Mouse (Mus musculus) kidney, adult 2 months (tissue): Measurements from ENCODE around the gene Gbgt1. TPM values are rescaled to one million over a fixed set of nuclear protein-coding genes. Genes with fewer than 3 reads are reported as not detected.
A peak's percentile ranks its signal among the peaks of the same experiment; 100 is the strongest.
"Not testable (repeated sequence)": the region's sequence is repeated elsewhere in the genome, so short reads cannot be mapped to it uniquely, and the experiment has no call there.

Source experiments
- DNase-seq: peaks from one replicate; pipeline ENCODE4 v3.0.0; 2021
- H3K27ac ChIP-seq: fragments of 200-500 bp; 2 replicates; pipeline ENCODE4 v1.5.1; 2012; ENCODE audit warnings: low read depth, low read length, control low read depth, inconsistent platforms; ENCODE audit not compliant: insufficient read depth
- H3K27me3 ChIP-seq: fragments of 200-500 bp; replicated peaks from 2 replicates; pipeline ENCODE4 v1.6.1; 2012; ENCODE audit warnings: mild to moderate bottlenecking, moderate library complexity, low read length, inconsistent platforms; ENCODE audit not compliant: control insufficient read depth, insufficient read depth
- H3K36me3 ChIP-seq: fragments of 200-500 bp; 2 replicates; pipeline ENCODE4 v1.6.1; 2012; ENCODE audit warnings: mild to moderate bottlenecking, moderate library complexity, low read length, inconsistent platforms; ENCODE audit not compliant: control insufficient read depth, insufficient read depth
- H3K4me1 ChIP-seq: fragments of 200-500 bp; 2 replicates; pipeline ENCODE4 v1.6.1; 2011; ENCODE audit warnings: low read length; ENCODE audit not compliant: control insufficient read depth, insufficient read depth
- H3K4me3 ChIP-seq: fragments of 200-500 bp; 2 replicates; pipeline ENCODE4 v1.5.1; 2011; ENCODE audit warnings: mild to moderate bottlenecking, low read depth, low read length, control low read depth; ENCODE audit not compliant: insufficient read depth
- CTCF ChIP-seq: fragments of 200-500 bp; conservative IDR thresholded peaks from 2 replicates; pipeline ENCODE4 v1.5.1; 2011; ENCODE audit warnings: low read depth, mild to moderate bottlenecking, control low read depth, low read length, moderate library complexity, mixed read lengths; ENCODE audit not compliant: insufficient read depth, insufficient read length
- POLR2A ChIP-seq: fragments of 200-500 bp; IDR thresholded peaks from one replicate; pipeline ENCODE4 v1.6.1; 2011; ENCODE audit warnings: low read depth, low read length, control low read depth
- WGBS: fragments of 180-500 bp; shearing (Covaris S2); methylation state at CpG from one replicate; pipeline ENCODE4 v1.1.7; 2018; 5-methylcytosine and 5-hydroxymethylcytosine counted together
- polyA plus RNA-seq: library from polyadenylated mRNA; depleted of rRNA; stranded (reverse); fragments of >200 nt; gene quantifications from 2 replicates; pipeline ENCODE4 v1.2.3, GENCODE M21; 2012

Gbgt1 gene
- polyA plus RNA-seq, 1 experiment = 1.2 TPM

DNA sequence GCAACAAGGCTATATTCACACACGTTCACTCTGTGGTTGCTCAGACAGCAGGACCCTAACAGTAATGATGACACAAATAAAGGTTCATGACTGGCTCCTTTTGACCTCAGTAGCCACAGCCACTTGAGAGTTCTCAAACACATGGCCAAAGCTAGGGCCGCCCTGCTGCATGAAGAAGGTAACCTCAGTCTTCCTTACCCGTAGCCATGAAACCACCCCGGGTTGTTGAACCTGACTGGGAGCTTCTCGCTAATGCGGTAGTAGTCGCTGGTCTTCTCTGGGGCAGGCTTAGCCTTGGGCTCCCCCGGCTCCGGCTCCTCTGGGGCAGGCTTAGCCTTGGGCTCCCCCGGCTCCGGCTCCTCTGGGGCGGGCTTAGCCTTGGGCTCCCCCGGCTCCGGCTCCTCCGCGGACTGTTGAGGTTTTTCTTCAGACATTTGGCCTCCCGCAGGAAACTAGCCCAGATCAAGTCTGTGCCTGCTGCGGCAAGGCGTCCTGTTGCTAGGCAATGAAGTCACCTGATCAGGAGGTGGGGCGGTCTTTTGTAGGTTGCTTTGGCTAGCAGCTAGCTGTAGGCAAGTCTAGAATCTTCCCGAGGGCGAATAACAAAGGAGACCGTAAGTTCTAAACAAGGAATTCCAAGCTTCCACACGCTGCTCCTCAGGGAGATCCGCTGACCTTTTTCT is 30.7 kb upstream of the Gbgt1 start, which contains the start of gene 1700007K13Rik:
Gene 1700007K13Rik (minus strand): TSS at position 497 of the 683 bp plus-strand sequence.
- Histone ChIP-seq H3K27ac (no peak within 1 kb of the TSS), H3K36me3 (peaks cover 2% of the 10 kb centered on the region; the same call in 1 of the 2 replicates), H3K4me3 (no peak within 1 kb of the TSS), H3K27me3 (no peaks in the 10 kb centered on the region), H3K4me1 (peaks cover 4% of the 10 kb centered on the region; the same call in 1 of the 2 replicates)
- TF ChIP-seq CTCF = no peak
- TF ChIP-seq POLR2A = no peak
- DNase-seq = peak; percentile 90
- 5% methylated on average over 25 of the region's 25 CpGs for whole genome bisulfite sequencing

DNA sequence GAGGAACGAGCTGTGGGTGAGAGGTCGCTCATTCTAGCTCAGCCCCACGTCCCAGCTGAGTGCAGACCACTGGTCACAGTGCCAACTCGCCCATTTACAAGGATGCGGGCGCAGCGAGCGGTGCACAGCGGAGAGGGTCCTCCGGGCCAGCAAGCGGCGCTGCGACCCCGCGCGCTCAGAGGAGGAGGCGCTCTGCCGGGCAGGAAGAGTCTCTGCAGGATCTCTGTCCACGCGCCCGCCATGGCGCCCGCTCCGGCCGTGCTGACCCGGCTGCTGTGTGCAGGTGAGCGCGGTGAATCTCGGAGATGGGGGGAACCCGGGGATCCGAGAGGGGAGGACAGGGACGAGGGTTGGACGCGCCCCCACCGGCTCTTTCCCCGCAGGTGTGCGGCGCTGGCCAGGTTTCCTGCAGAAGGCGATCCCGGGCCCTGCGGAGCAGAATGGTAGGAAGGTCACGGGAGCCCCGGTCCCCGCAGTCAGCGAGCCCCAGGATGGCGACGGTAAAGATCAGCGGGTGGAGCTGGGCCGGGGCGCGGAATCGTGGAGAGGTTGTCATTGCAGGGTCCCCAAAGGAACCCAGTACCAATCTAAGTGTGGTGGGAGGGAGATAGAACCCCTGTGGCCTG is 28.7 kb upstream of the Gbgt1 start, which contains the start of gene Mrps2:
Gene Mrps2 (plus strand): TSS at position 207 of the 626 bp plus-strand sequence.
- Histone ChIP-seq H3K27ac (no peak within 1 kb of the TSS), H3K36me3 (peaks cover 2% of the 10 kb centered on the region; the same call in 1 of the 2 replicates), H3K4me3 (peak within 1 kb of the TSS; percentile 78), H3K4me1 (peaks cover 4% of the 10 kb centered on the region; the same call in 1 of the 2 replicates), H3K27me3 (no peaks in the 10 kb centered on the region)
- DNase-seq = peak; percentile 87
- under 1% methylated on average over 52 of the region's 52 CpGs for WGBS
- TF ChIP-seq CTCF (peak; percentile 80), POLR2A (peak; percentile 31)

DNA sequence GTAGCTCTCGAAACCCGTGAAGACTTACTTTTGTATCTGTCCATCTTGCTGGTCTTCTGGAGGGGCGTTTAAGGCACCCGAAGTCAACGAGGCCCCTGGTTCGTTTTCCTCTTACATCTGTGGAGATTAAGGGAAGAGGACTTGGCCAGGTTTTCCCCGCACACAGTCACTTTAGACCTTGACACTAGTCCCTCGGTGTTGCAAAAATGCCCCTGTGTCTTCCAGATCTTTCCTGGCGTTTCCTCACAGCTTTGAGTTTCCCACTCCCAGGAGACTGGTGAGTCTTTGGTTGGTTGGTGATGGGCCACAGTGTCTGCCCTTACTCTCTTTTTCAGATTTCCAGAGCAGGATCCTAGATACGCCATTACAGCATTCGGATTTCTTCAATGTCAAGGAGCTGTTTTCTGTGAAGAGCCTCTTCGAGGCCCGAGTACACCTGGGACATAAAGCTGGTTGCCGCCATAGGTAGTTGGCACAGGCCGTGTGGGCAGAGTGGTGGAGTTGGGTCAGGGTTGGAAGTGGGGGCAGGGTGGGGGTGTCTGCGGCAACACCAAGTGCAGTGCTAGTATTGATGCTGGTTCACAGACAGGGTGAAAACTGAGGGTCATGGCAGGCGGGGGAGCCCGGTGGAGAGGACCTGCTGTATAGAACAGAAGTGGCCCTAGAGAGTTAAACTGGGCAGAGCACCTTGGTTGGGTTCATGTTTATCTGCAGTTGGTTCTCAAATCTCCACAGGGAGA is 28.0 kb upstream of the Gbgt1 start:
- peak overlapping the region; percentile 78 for H3K4me3 ChIP-seq
- H3K4me1 ChIP-seq = peaks cover 4% of the 10 kb centered on the region; the same call in 1 of the 2 replicates
- no peaks in the 10 kb centered on the region for H3K27me3 ChIP-seq
- 55% methylated on average over 18 of the region's 18 CpGs for WGBS
- no peak for DNase-seq
- no peak for TF ChIP-seq POLR2A
- TF ChIP-seq CTCF = no peak
- no peak overlapping the region for H3K27ac ChIP-seq
- H3K36me3 ChIP-seq = peaks cover 2% of the 10 kb centered on the region; the same call in 1 of the 2 replicates

DNA sequence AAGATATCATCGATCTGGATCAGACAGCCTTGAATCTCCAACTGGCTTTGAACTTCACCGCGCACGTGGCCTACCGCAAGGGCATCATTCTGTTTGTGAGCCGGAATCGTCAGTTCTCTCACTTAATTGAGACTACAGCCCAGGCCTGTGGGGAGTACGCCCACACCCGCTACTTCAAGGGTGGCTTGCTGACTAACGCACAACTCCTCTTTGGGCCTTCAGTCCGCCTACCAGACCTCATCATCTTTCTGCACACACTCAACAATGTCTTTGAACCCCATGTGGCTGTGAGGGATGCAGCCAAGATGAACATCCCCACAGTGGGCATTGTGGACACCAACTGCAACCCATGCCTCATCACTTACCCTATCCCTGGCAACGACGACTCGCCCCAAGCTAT is 27.2 kb upstream of the Gbgt1 start:
- DNase-seq = no peak
- WGBS = 97% methylated on average over 14 of the region's 14 CpGs
- TF ChIP-seq POLR2A = no peak
- no peak for TF ChIP-seq CTCF

DNA sequence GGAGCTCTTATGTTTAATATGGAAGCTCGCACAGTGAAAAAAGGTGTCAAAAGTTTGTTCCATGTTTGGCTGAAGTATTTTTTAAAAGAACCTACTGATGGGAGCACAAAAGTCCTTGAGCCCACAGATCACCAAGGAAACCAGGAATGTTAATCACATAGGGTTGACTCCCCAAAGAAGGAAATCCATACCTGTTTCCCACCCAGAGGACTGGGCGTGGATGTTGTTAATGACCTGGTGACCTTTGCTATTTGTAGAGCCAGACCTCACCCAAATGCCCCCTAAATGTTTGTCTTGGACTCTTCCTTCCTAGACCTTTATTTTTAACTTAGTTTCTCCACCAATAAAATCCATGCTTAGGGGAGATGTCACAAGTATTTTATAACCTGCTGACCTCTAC is 26.1 kb upstream of the Gbgt1 start:
- Histone ChIP-seq H3K36me3 (peaks cover 2% of the 10 kb centered on the region; the same call in 1 of the 2 replicates), H3K27ac (no peak overlapping the region), H3K4me3 (no peak overlapping the region), H3K27me3 (no peaks in the 10 kb centered on the region), H3K4me1 (peaks cover 4% of the 10 kb centered on the region; the same call in 1 of the 2 replicates)
- TF ChIP-seq CTCF (no peak), POLR2A (no peak)
- no peak for DNase-seq
- 89% methylated on average over 2 of the region's 2 CpGs for WGBS

More for the DNA sequence above, 27.2 kb upstream of the Gbgt1 start:
- Histone ChIP-seq H3K36me3 (peaks cover 2% of the 10 kb centered on the region; the same call in 1 of the 2 replicates), H3K4me3 (no peak overlapping the region), H3K27me3 (no peaks in the 10 kb centered on the region), H3K4me1 (peaks cover 4% of the 10 kb centered on the region; the same call in 1 of the 2 replicates), H3K27ac (no peak overlapping the region)

DNA sequence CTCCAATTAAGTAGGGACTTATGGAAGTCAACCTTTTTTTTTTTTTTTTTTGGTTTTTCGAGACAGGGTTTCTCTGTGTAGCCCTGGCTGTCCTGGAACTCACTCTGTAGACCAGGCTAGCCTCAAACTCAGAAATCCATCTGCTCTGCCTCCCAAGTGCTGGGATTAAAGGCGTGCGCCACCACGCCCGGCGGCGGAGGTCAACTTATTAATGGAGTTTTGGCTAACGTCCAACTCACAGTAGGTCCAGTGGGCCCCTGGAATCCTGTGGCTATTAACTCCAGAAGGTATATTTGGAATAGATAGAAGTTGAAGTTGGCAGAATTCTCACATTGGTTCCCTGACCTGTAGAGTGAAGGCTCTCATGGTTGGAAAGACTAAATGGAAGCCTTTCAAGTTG is 24.7 kb upstream of the Gbgt1 start:
- not testable (repeated sequence) for H3K4me1 ChIP-seq, H3K27me3 ChIP-seq, H3K27ac ChIP-seq, H3K4me3 ChIP-seq, DNase-seq, H3K36me3 ChIP-seq
- 93% methylated on average over 8 of the region's 8 CpGs for WGBS

DNA sequence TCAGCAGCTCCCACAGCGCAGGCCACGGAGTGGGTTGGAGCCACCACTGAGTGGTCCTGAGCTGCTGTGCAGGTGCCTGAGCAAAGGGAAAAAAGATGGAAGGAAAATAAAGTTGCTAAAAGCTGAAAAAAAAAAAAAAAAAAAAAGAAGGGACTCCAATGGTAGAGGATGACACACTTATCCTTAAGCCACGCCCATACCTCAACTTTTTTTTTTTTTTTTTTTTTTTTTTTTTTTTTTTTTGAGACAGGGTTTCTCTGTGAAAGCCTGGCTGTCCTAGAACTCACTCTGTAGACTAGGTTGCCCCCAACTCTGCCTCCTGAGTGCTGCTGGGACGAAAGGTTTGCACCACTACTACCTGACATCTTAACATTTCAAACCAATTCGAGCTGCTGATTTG is 18.7 kb upstream of the Gbgt1 start:
- not testable (repeated sequence) for H3K4me1 ChIP-seq, H3K4me3 ChIP-seq, H3K27ac ChIP-seq, DNase-seq, H3K27me3 ChIP-seq, H3K36me3 ChIP-seq
- WGBS = 93% methylated on average over 5 of the region's 5 CpGs
